Mouse (Mus musculus): ENCODE data around the gene Fbxw17. TPM values are rescaled to one million over a fixed set of nuclear protein-coding genes. Genes with fewer than 3 reads are reported as not detected.
"Not testable (repeated sequence)": the region's sequence is repeated elsewhere in the genome, so short reads cannot be mapped to it uniquely, and the experiment has no call there.

Fbxw17 gene
- total and polyA plus RNA-seq, 3 experiments: 0.22 TPM; not detected in 2

- no peak for ATAC-seq (ENCODE audit: extremely low read depth, insufficient number of reproducible peaks, low FRiP score, poor library complexity, severe bottlenecking)
- no peak for TF ChIP-seq CTCF (IDR thresholded peaks at IDR 0.05; ENCODE audit: low read depth, low read length)
- TF ChIP-seq GATA2 (IDR thresholded peaks at IDR 0.05; ENCODE audit: borderline replicate concordance, low read depth, low read length): no peak
- no peak for TF ChIP-seq GATA1 (IDR thresholded peaks at IDR 0.05; ENCODE audit: borderline replicate concordance, low read length)
- TF ChIP-seq POLR2AphosphoS5 (IDR thresholded peaks at IDR 0.05; ENCODE audit: insufficient replicate concordance, low read depth, low read length): no peak
- TF ChIP-seq TAL1 (conservative IDR thresholded peaks at IDR 0.05; ENCODE audit: low read depth, low read length): no peak
- peaks cover 61% of the 10 kb centered on the region for H3K9me3 ChIP-seq (replicated peaks)
- no peak overlapping the region for H3K4me3 ChIP-seq (ENCODE audit: low read depth, low read length)
- DNase-seq (ENCODE audit: low spot score): no peak
- no peaks in the 10 kb centered on the region for H3K36me3 ChIP-seq (replicated peaks)
- no peaks in the 10 kb centered on the region for H3K27me3 ChIP-seq (ENCODE audit: insufficient read depth, low read length)
- no peaks in the 10 kb centered on the region for H3K4me1 ChIP-seq (ENCODE audit: insufficient read depth, low read depth, low read length)
Measured at GRCm38 (mm10) chr13:50426686-50427085, 9.0 kb downstream of the Fbxw17 start.

GRCm38 (mm10) chr13:50443812-50444211 lies 26.1 kb downstream of the Fbxw17 start, which contains the start of gene Gm47429:
TSS of gene Gm47429 (minus strand) at chr13:50443912.
- Histone ChIP-seq H3K4me1 (ENCODE audit: insufficient read depth, low read depth, low read length) (no peaks in the 10 kb centered on the region), H3K9me3 (replicated peaks) (peaks cover 18% of the 10 kb centered on the region), H3K36me3 (replicated peaks) (no peaks in the 10 kb centered on the region), H3K27me3 (ENCODE audit: insufficient read depth, low read length) (no peaks in the 10 kb centered on the region), H3K4me3 (ENCODE audit: low read depth, low read length) (no peak within 1 kb of the TSS)
- ATAC-seq (ENCODE audit: extremely low read depth, insufficient number of reproducible peaks, low FRiP score, poor library complexity, severe bottlenecking): no peak
- DNase-seq (ENCODE audit: low spot score): no peak
- TF ChIP-seq POLR2AphosphoS5 (IDR thresholded peaks at IDR 0.05; ENCODE audit: insufficient replicate concordance, low read depth, low read length): no peak
- TF ChIP-seq CTCF (IDR thresholded peaks at IDR 0.05; ENCODE audit: low read depth, low read length): no peak
- no peak for TF ChIP-seq TAL1 (conservative IDR thresholded peaks at IDR 0.05; ENCODE audit: low read depth, low read length)
- TF ChIP-seq GATA2 (IDR thresholded peaks at IDR 0.05; ENCODE audit: borderline replicate concordance, low read depth, low read length): no peak
- TF ChIP-seq GATA1 (IDR thresholded peaks at IDR 0.05; ENCODE audit: borderline replicate concordance, low read length): no peak

GRCm38 (mm10) chr13:50445261-50445660 lies 27.6 kb downstream of the Fbxw17 start:
- no peaks in the 10 kb centered on the region for H3K4me1 ChIP-seq (ENCODE audit: insufficient read depth, low read depth, low read length)
- no peaks in the 10 kb centered on the region for H3K27me3 ChIP-seq (ENCODE audit: insufficient read depth, low read length)
- no peak for TF ChIP-seq GATA2 (IDR thresholded peaks at IDR 0.05; ENCODE audit: borderline replicate concordance, low read depth, low read length)
- TF ChIP-seq POLR2AphosphoS5 (IDR thresholded peaks at IDR 0.05; ENCODE audit: insufficient replicate concordance, low read depth, low read length): no peak
- no peak for TF ChIP-seq GATA1 (IDR thresholded peaks at IDR 0.05; ENCODE audit: borderline replicate concordance, low read length)
- no peak for TF ChIP-seq TAL1 (conservative IDR thresholded peaks at IDR 0.05; ENCODE audit: low read depth, low read length)
- TF ChIP-seq CTCF (IDR thresholded peaks at IDR 0.05; ENCODE audit: low read depth, low read length): no peak
- H3K36me3 ChIP-seq (replicated peaks): no peaks in the 10 kb centered on the region
- DNase-seq (ENCODE audit: low spot score) (no peak), ATAC-seq (ENCODE audit: extremely low read depth, insufficient number of reproducible peaks, low FRiP score, poor library complexity, severe bottlenecking) (no peak)
- H3K9me3 ChIP-seq (replicated peaks): peaks cover 14% of the 10 kb centered on the region
- H3K4me3 ChIP-seq (ENCODE audit: low read depth, low read length): no peak overlapping the region

GRCm38 (mm10) chr13:50452266-50452665 lies 34.6 kb downstream of the Fbxw17 start:
- H3K36me3 ChIP-seq (replicated peaks); ATAC-seq (ENCODE audit: extremely low read depth, insufficient number of reproducible peaks, low FRiP score, poor library complexity, severe bottlenecking); H3K9me3 ChIP-seq (replicated peaks); H3K4me1 ChIP-seq (ENCODE audit: insufficient read depth, low read depth, low read length); H3K27me3 ChIP-seq (ENCODE audit: insufficient read depth, low read length); DNase-seq (ENCODE audit: low spot score); H3K4me3 ChIP-seq (ENCODE audit: low read depth, low read length): not testable (repeated sequence)

GRCm38 (mm10) chr13:50453426-50453825 lies 35.8 kb downstream of the Fbxw17 start:
- TF ChIP-seq GATA1 (IDR thresholded peaks at IDR 0.05; ENCODE audit: borderline replicate concordance, low read length) (no peak), TAL1 (conservative IDR thresholded peaks at IDR 0.05; ENCODE audit: low read depth, low read length) (no peak), CTCF (IDR thresholded peaks at IDR 0.05; ENCODE audit: low read depth, low read length) (no peak), POLR2AphosphoS5 (IDR thresholded peaks at IDR 0.05; ENCODE audit: insufficient replicate concordance, low read depth, low read length) (no peak), GATA2 (IDR thresholded peaks at IDR 0.05; ENCODE audit: borderline replicate concordance, low read depth, low read length) (no peak)
- no peak for DNase-seq (ENCODE audit: low spot score)
- Histone ChIP-seq H3K4me3 (ENCODE audit: low read depth, low read length) (no peak overlapping the region), H3K4me1 (ENCODE audit: insufficient read depth, low read depth, low read length) (no peaks in the 10 kb centered on the region), H3K9me3 (replicated peaks) (0 out of 2 replicates have a peak, but pooled peaks cover 5% of the 10 kb centered on the region), H3K36me3 (replicated peaks) (no peaks in the 10 kb centered on the region), H3K27me3 (ENCODE audit: insufficient read depth, low read length) (no peaks in the 10 kb centered on the region)
- no peak for ATAC-seq (ENCODE audit: extremely low read depth, insufficient number of reproducible peaks, low FRiP score, poor library complexity, severe bottlenecking)

GRCm38 (mm10) chr13:50460433-50460832 lies 42.8 kb downstream of the Fbxw17 start:
- not testable (repeated sequence) for H3K4me1 ChIP-seq (ENCODE audit: insufficient read depth, low read depth, low read length); DNase-seq (ENCODE audit: low spot score); ATAC-seq (ENCODE audit: extremely low read depth, insufficient number of reproducible peaks, low FRiP score, poor library complexity, severe bottlenecking); H3K36me3 ChIP-seq (replicated peaks); H3K27me3 ChIP-seq (ENCODE audit: insufficient read depth, low read length); H3K4me3 ChIP-seq (ENCODE audit: low read depth, low read length)
- H3K9me3 ChIP-seq (replicated peaks): peaks cover 17% of the 10 kb centered on the region
